Mouse (Mus musculus) midbrain, embryonic 12.5 days (tissue): ENCODE data around the gene Gm21764. TPM values are rescaled to one million over a fixed set of nuclear protein-coding genes. Genes with fewer than 3 reads are reported as not detected.
"Not testable (repeated sequence)": the region's sequence is repeated elsewhere in the genome, so short reads cannot be mapped to it uniquely, and the experiment has no call there.

Experiments used
- ATAC-seq: fragments of 200-750 bp; cut with Nextera tagmentation; 2 replicates; pipeline ENCODE4 v1.8.0; 2017; ENCODE audit warnings: low read depth, moderate TSS enrichment, moderate library complexity; ENCODE audit not compliant: low FRiP score
- H3K27ac ChIP-seq: fragments of 300-500 bp; sonication (generic); replicated peaks from 2 replicates; pipeline ENCODE4 v1.5.1; 2016; ENCODE audit warnings: mild to moderate bottlenecking
- H3K27me3 ChIP-seq: fragments of 300-500 bp; sonication (generic); 2 replicates; pipeline ENCODE4 v1.6.1; 2016; ENCODE audit warnings: mild to moderate bottlenecking
- H3K36me3 ChIP-seq: fragments of 300-500 bp; sonication (generic); 2 replicates; pipeline ENCODE4 v1.6.1; 2016
- H3K4me1 ChIP-seq: fragments of 300-500 bp; sonication (generic); 2 replicates; pipeline ENCODE4 v1.6.1; 2016
- H3K4me2 ChIP-seq: fragments of 300-500 bp; sonication (generic); replicated peaks from 2 replicates; pipeline ENCODE4 v1.6.1; 2016; ENCODE audit warnings: mild to moderate bottlenecking, moderate library complexity
- H3K4me3 ChIP-seq: fragments of 300-500 bp; sonication (generic); 2 replicates; pipeline ENCODE4 v1.5.1; 2016; ENCODE audit warnings: mild to moderate bottlenecking
- H3K9ac ChIP-seq: fragments of 300-500 bp; sonication (generic); replicated peaks from 2 replicates; pipeline ENCODE4 v1.6.1; 2016; ENCODE audit warnings: mild to moderate bottlenecking, moderate library complexity
- H3K9me3 ChIP-seq: fragments of 300-500 bp; sonication (generic); 2 replicates; pipeline ENCODE4 v1.6.1; 2016; ENCODE audit warnings: mild to moderate bottlenecking
- WGBS: fragments of 180-500 bp; shearing (Covaris S2); methylation state at CpG from one replicate; pipeline ENCODE4 v1.1.7; 2016; 5-methylcytosine and 5-hydroxymethylcytosine counted together
- polyA plus RNA-seq: library from polyadenylated mRNA; unstranded; fragments of >200 nt; fragmentation: Nextera tagmentation; extraction: Ambion mirVana; gene quantifications from 2 replicates; pipeline ENCODE4 v1.2.1, GENCODE M21; 2016

Gm21764 gene
- polyA plus RNA-seq: not detected in 2 replicates

DNA sequence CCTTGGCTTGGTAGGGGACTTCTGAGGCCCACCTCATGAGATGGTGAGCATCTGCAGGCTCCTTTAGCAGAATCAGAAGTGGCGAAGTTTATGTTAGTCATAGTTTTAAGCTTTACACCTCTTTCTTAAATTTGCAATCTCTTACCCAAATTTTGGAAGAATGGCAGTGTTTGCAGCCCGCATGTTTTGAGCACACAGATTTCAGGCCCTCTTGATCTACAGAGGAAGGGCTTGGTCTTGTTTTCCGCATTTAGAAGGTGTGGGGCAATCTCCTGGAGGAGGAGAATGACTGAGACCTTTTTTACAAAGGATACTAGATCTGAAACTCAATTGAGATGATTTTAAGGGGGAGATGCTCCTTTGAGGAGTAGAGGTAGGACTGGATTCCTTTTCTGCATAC is at the start of gene Gm21764:
Gene Gm21764, minus strand, starts transcription at position 101 of the 400 bp plus-strand sequence.
- not testable (repeated sequence) for ATAC-seq, H3K4me1 ChIP-seq, H3K4me3 ChIP-seq, H3K27me3 ChIP-seq, H3K36me3 ChIP-seq, H3K27ac ChIP-seq, H3K9me3 ChIP-seq, H3K4me2 ChIP-seq, H3K9ac ChIP-seq
- WGBS: no CpG with 5 or more reads among the region's 3 CpGs

DNA sequence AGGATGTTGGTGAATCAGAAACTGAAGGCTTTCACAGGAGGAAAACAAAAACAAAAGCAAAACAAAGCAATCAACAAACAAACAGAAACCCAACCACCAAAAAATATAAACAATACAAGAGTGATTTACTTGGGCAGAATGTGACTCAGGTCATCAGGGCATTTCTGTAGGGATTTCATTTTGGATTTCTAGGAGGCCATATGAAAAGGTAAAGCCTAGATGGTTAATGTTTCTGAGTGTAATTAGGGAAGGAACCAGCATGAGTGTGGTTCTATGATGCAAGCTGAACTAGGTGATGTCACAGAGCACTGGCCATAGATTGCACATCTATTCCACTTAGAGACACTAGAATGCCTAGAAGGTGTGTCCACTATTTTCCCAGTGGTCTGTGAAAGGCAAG is 27.2 kb upstream of the Gm21764 start, which contains the start of gene Ssty1:
Gene Ssty1, plus strand, starts transcription at position 301 of the 400 bp plus-strand sequence.
- not testable (repeated sequence) for H3K4me2 ChIP-seq, H3K27ac ChIP-seq, H3K9ac ChIP-seq

More for the DNA sequence above, 27.2 kb upstream of the Gm21764 start, which contains the start of gene Ssty1:
- not testable (repeated sequence) for H3K27me3 ChIP-seq, H3K36me3 ChIP-seq, ATAC-seq, H3K4me1 ChIP-seq, H3K9me3 ChIP-seq, H3K4me3 ChIP-seq

Other genes starting within 250 kb of the Gm21764 start
- not detected in 2 replicates for gene Gm21904, start 215.5 kb downstream of the Gm21764 start, polyA plus RNA-seq
- gene Gm20772, start 187.1 kb downstream of the Gm21764 start, polyA plus RNA-seq: not detected in 2 replicates
- gene Gm20831, start 187.1 kb downstream of the Gm21764 start, polyA plus RNA-seq: not detected in 2 replicates
- gene Srsy, start 124.5 kb downstream of the Gm21764 start, polyA plus RNA-seq: not detected in 2 replicates
- gene Ssty1, start 27.3 kb upstream of the Gm21764 start, polyA plus RNA-seq: not detected in 2 replicates